ENCODE assay signal across 9 mouse cellular contexts in the genomic region with DNA sequence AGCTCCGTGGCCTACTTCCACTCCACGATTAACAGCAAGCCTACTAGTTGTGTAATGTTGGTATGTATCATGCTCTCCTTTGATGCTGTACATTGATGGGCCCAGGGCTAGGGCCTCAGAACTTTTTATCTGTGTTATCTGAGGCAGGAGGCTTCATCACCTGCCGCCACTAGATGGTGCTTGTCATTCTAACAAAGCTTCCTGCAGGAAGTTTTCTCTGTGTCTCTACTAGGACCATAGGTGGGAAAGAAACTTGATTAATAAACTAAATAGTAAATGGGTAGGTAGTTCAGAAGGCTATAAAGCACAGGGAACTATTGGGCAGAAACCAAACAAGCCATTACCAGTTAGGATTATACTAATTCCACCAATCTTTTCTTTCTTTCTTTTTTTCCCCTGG. TPM values are rescaled to one million over a fixed set of nuclear protein-coding genes. Genes with fewer than 3 reads are reported as not detected.
DNase-seq lines count a peak whose midpoint lies in the region; ATAC-seq and TF ChIP-seq lines count a peak whose summit lies in the region.
"Had no signal": no experiment of that assay in that cellular context is flagged by ENCODE, and none has a peak within 500 bp of the region (broad histone marks: within the 10 kb centered on the region; RNA-seq: fewer than 3 reads in every experiment).

No protein-coding gene starts in this region.

- no peaks in the 10 kb centered on the region for H3K36me3 ChIP-seq in heart, postnatal 0 days (replicated peaks; ENCODE audit: control insufficient read depth, insufficient read depth, low read length)
- no peaks in the 10 kb centered on the region for H3K36me3 ChIP-seq in heart, embryonic 12.5 days
- H3K36me3 ChIP-seq in embryonic facial prominence, embryonic 14.5 days (ENCODE audit: control insufficient read depth, insufficient read depth, low read length), result no peaks in the 10 kb centered on the region
- H3K36me3 ChIP-seq: heart, embryonic 15.5 days had no signal

- intact Hi-C loops in left cerebral cortex, postnatal 36 days (cut with DNase I), result loop anchor here (5.0 kb wide), 1 partner anchor 498 kb away; no protein-coding TSS in a partner anchor

- no peak overlapping the region for H3K9ac ChIP-seq in heart, postnatal 0 days (replicated peaks; ENCODE audit: low read depth, low read length)
- no peak overlapping the region for H3K9ac ChIP-seq in heart, embryonic 12.5 days
- H3K9ac ChIP-seq in embryonic facial prominence, embryonic 14.5 days (ENCODE audit: low read depth, low read length), result no peak overlapping the region
- H3K9ac ChIP-seq: heart, embryonic 15.5 days had no signal

- TF ChIP-seq EP300 in heart, postnatal 0 days (IDR thresholded peaks at IDR 0.05; ENCODE audit: low read depth), result no peak

- DNase-seq in heart, postnatal 0 days (ENCODE audit: low spot score), result peak; percentile 26
- DNase-seq in 416B (ENCODE audit: low read depth), result peak; percentile 52
- DNase-seq in adrenal gland, postnatal 10 days, result peak; percentile 51
- peak; percentile 68 for DNase-seq in embryonic facial prominence, embryonic 14.5 days (ENCODE audit: low spot score)
- peak; percentile 28 to 31 for DNase-seq in left cerebral cortex, postnatal 36 days (ENCODE audit: low spot score in 2 of 2)
- DNase-seq in right cerebral cortex, adult 2 months (ENCODE audit: low spot score in 2 of 2), result peak; percentile 56 to 66
- no peak for DNase-seq in c-Kit-positive CD71-positive TER-119-positive erythroid progenitor cells, embryonic 14.5 days (ENCODE audit: low spot score)

- H3K27ac ChIP-seq in heart, postnatal 0 days (ENCODE audit: low read depth), result no peak overlapping the region
- no peak overlapping the region for H3K27ac ChIP-seq in heart, embryonic 12.5 days (ENCODE audit: poor library complexity, severe bottlenecking)
- no peak overlapping the region for H3K27ac ChIP-seq in embryonic facial prominence, embryonic 14.5 days (replicated peaks; ENCODE audit: low read depth, low read length)
- H3K27ac ChIP-seq: heart, embryonic 15.5 days had no signal

- H3K4me1 ChIP-seq in heart, postnatal 0 days (ENCODE audit: control insufficient read depth, insufficient read depth), result no peaks in the 10 kb centered on the region
- peaks cover 12% of the 10 kb centered on the region; the same call in 1 of the 2 replicates for H3K4me1 ChIP-seq in heart, embryonic 12.5 days (replicated peaks)
- no peaks in the 10 kb centered on the region for H3K4me1 ChIP-seq in embryonic facial prominence, embryonic 14.5 days (ENCODE audit: control insufficient read depth, insufficient read depth, low read length)

- H3K27me3 ChIP-seq in heart, postnatal 0 days (ENCODE audit: control insufficient read depth, insufficient read depth, low read length), result no peaks in the 10 kb centered on the region; the same call in 1 of the 2 replicates
- H3K27me3 ChIP-seq in heart, embryonic 12.5 days (replicated peaks), result no peaks in the 10 kb centered on the region
- H3K27me3 ChIP-seq in embryonic facial prominence, embryonic 14.5 days (replicated peaks; ENCODE audit: control insufficient read depth, insufficient read depth, low read length), result 0 out of 2 replicates have a peak, but pooled peaks cover 8% of the 10 kb centered on the region

- TF ChIP-seq CTCF in heart, postnatal 0 days (IDR thresholded peaks at IDR 0.05; ENCODE audit: low read depth), result peak; percentile 59

- 19% methylated on average over 3 of the region's 3 CpGs for WGBS in heart, postnatal 0 days
- 16% methylated on average over 3 of the region's 3 CpGs for WGBS in heart, embryonic 12.5 days
- 21% methylated on average over 3 of the region's 3 CpGs for WGBS in embryonic facial prominence, embryonic 14.5 days

- no peak overlapping the region for H3K4me3 ChIP-seq in heart, postnatal 0 days (ENCODE audit: low read depth, low read length)
- H3K4me3 ChIP-seq in heart, embryonic 12.5 days, result no peak overlapping the region
- no peak overlapping the region for H3K4me3 ChIP-seq in embryonic facial prominence, embryonic 14.5 days (ENCODE audit: low read depth, low read length)
- H3K4me3 ChIP-seq: heart, embryonic 15.5 days had no signal

- no peak for ATAC-seq in heart, postnatal 0 days (ENCODE audit: insufficient read depth, low read depth)
- no peak for ATAC-seq in heart, embryonic 12.5 days (ENCODE audit: insufficient number of reproducible peaks, low FRiP score)
- ATAC-seq in embryonic facial prominence, embryonic 14.5 days (ENCODE audit: low read depth), result no peak

- H3K4me2 ChIP-seq in heart, postnatal 0 days (ENCODE audit: low read depth, low read length), result no peak overlapping the region
- no peak overlapping the region for H3K4me2 ChIP-seq in heart, embryonic 12.5 days
- H3K4me2 ChIP-seq in embryonic facial prominence, embryonic 14.5 days (ENCODE audit: low read depth, low read length), result no peak overlapping the region
- H3K4me2 ChIP-seq: heart, embryonic 15.5 days had no signal

- H3K9me3 ChIP-seq in heart, postnatal 0 days (replicated peaks; ENCODE audit: control insufficient read depth, low read length), result no peaks in the 10 kb centered on the region
- H3K9me3 ChIP-seq in heart, embryonic 12.5 days (replicated peaks), result no peaks in the 10 kb centered on the region
- H3K9me3 ChIP-seq in embryonic facial prominence, embryonic 14.5 days (ENCODE audit: control insufficient read depth, low read length), result no peaks in the 10 kb centered on the region
- H3K9me3 ChIP-seq: heart, embryonic 15.5 days had no signal

RNA-seq across cellular contexts. Expression of a gene that starts 2.5 kb away (rescaled TPM):
- 10.6 and 17.0 TPM in 2 replicates for total RNA-seq in heart, postnatal 0 days (2014; rRNA removed; ENCODE audit: low replicate concordance)
- 4.4 and 5.1 TPM in 2 replicates for polyA plus RNA-seq in heart, postnatal 0 days (2015; fragmentation: Nextera tagmentation; extraction: Ambion mirVana)
- 5.6 TPM in 2 replicates for polyA plus RNA-seq in heart, embryonic 12.5 days (2016; fragmentation: Nextera tagmentation; extraction: Ambion mirVana)
- 100 to 1,000 TPM in 1 of 2 experiments, 10 to 100 TPM in 1; 99.5 to 108 TPM for total RNA-seq in adrenal gland, postnatal 10 days (2021)
- 4.0 and 4.5 TPM in 2 replicates for polyA plus RNA-seq in embryonic facial prominence, embryonic 14.5 days (2014; fragmentation: Nextera tagmentation; extraction: Ambion mirVana)
- 100 to 1,000 TPM; 100 to 126 TPM for total RNA-seq in left cerebral cortex, postnatal 36 days (2021)
